Mouse (Mus musculus): ENCODE measurements at regions not wholly inside any gene's neighbourhood (a gene's known extent, or its start where the extent isn't known, plus 50 kb on each side); places are given as distances from the start of the nearest gene placed in this dataset.

DNA sequence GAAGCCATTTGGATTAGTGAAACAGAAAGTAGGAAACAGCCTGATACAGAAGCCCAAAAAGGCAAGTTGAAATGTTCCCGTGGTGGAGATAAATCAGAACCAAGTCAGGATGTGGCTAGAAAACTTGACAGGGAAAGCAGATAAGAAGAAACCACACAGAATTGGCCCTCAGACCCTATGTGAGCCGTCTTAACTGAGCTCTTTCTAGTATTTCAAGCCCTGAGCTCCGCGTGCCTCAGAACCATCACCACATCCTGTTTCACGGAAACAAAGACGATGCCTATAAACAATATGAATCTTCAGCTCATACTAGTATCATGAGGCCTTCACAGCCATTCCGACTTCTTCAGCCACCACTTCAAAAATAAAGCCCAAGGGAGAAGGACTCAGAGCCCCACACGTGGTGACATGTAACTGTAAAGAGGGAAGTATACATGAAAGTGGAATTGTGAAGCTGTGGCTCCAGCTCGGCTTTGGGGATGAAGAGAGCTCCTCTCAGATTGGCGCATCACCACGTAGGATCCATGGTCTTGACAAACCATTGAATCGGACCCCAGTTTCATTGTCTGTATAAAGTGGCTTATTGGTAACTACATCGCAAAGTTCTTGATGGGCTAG lies 104.2 kb upstream of the 2610301B20Rik start:
- DNase-seq (ENCODE audit: low spot score in 2 of 2) = no peak

DNA sequence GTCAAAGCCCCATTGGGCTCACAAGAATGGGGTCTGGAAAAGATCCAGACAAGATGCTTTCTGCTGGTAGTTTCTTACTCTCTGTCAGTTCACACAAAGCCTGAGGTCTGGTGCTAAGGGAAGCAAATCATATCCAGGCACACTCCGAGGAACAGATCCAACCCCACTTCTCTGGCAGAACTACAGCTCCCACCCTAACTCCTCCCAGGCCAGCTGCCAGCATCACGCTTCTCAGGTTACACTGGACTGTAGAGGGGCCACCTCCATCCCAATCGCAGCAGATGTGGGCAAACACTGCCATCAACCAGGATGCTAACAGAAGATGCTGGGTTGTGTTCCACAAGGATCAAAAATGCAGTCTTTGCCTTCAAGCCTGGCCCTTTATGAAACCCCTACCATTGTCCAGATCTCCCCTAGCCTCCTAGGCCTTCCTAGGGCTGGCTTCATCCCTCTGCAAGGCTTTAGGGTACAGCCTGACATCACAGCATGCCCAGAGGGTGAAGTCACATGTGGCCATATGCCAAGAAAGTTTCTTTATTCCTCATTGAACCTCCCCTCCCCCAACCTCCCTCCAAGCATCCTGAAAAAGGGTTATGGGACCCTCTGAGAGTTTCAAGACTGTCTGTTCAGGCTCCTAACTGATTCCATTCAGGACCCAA lies 99.6 kb upstream of the 2610301B20Rik start:
- no peak for DNase-seq (ENCODE audit: low spot score in 2 of 2)

DNA sequence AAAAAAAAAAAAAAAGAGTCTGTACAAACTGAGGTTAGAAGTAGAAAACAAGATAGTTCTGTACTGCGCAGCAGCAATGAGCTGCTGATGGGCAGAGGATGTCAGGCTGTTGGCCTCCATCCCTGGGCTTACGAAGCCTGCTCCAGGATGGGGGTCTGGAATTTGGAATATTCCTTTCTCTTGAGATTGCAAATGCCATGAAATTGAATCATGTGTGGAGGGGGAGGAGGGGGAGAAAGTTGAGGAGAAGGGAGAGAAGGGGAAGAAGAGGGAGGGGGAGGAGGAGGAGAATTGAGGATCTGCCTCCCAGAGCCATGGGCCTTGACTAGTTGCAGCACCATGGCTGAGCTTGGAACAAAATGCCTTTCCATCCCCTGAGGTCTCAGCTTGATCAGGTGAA lies 87.6 kb upstream of the 2610301B20Rik start:
- no peak for DNase-seq (ENCODE audit: low spot score in 2 of 2)

DNA sequence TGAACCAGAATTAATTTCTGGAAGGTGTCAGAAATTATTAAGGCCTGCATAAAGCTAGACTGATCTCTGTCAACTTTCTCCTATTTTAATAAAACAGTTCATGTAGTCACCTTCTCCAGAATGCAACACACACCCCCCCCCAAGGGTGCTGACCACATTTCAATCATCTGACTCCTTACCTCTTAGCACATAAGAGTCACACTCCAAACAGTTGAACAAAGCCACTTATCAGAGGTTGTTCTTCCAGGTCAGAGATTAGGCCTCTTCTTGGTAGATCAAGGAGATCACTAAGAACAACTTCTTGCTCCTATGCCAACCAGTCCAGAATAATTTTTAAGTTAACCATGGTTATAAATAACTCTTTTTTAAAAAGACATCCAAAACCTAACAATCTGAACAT lies 86.0 kb upstream of the 2610301B20Rik start:
- no peak for DNase-seq (ENCODE audit: low spot score in 2 of 2)

DNA sequence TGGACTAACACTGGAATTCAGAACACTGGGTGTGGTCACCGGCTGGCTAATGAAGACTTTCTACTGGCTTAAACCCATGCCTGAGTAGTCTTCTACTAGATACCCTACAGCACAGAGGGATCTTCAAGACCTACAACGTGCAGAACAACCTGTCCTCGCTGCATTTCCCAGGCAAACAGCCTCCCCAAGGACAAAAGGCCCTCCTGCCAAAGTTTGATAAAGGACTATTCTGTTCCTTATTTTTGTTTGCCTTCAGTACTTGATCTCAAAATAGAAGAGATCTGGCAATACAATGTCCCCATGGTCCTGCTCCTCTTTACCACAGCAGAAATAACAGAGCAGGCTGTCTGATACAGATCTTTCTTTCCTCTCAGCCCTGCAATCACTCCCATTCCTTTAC lies 85.2 kb upstream of the 2610301B20Rik start:
- DNase-seq (ENCODE audit: low spot score in 2 of 2) = no peak

DNA sequence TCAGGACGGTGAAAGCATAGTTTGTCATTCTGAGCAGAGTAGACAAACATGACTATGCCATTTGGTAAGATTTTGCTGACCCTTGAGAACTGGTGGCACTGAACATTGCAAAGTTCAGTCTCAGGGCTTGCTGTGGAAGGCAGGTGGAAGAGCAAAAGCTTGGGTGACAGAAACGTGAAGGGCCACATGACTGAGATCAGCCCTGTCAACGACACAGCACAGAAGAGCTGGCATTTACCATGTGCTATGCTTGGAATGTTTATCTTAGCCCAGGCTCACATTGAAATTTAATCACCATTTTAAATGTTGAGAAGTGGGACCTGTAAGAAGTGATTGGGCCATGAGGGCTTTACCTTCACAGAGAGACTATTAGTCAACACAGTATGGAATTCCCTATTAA lies 81.7 kb upstream of the 2610301B20Rik start:
- DNase-seq (ENCODE audit: low spot score in 2 of 2) = no peak

DNA sequence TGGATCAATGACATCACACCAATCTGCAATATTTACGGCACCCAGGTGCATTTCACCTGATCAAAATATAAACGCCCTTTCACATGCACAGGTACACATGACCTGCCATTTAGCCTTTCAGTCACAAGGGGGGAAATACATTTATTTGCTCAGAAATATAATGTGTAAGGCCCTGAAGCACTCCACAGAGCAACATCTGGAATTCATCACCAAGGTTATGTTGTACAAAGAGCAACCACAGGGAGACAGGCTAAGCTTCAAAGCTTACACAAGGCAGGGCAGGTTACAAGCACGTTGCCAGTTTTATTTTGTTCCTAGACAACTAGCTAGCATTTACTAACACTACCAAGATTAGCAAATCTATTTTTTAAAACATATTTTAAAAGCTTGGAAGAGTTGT lies 79.8 kb upstream of the 2610301B20Rik start:
- no peak for DNase-seq (ENCODE audit: low spot score in 2 of 2)

DNA sequence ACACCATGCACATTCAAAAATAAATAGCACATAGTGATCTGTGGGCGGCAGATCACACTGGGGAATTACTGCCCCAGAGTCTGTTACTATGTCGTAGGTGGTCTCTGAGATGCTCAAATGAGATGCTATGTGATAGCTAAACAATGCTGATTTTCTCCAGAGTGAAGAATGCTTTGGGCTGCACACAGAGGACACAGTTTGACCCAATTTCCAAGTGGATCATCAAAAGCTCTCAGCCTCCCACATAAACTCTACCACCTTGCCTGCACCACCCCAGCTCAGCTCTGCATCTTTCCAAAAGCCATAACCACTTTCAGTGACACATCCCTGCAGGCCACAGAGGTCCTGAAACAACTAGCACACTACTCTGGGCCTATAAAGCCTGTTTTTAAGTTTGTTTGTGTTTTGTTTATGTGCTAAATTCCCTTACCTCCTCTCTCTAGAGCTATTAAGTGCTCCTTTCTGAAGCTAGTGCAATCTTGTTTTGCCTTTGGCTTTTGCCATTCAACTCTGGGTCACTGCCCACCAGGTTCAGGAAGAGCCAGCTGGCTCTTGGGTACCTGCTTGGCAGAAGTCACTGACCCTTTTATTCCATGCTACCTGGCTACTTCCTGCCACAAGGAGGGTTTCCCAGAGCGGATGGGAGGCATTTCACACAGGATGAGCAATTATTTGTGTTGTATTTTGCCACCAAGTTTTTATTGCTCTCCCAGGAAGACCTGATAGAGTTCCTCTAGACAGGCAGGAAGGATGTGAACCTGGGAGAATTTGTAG lies 73.3 kb upstream of the 2610301B20Rik start:
- peak; percentile 13 to 16 for DNase-seq (ENCODE audit: low spot score in 2 of 2)

DNA sequence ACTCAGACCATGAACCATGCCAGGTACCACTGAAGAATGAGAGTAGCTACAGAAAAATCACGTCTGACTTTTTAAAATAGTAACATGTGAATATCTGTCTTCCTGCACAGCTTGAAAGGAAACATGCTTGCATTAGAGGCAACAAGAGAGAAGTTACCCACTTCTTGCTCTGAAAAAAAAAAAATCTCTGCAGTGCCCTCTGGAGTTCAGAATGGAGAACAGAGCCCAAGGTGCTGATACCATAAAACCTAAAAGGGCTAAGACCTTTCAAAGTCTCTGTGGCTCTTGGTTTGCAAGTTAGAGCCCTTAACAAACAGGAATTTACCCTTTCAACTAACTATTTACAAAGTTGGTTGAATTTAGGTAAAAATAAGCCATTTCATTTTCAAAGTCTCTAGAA lies 69.6 kb upstream of the 2610301B20Rik start:
- DNase-seq (ENCODE audit: low spot score in 2 of 2) = no peak

DNA sequence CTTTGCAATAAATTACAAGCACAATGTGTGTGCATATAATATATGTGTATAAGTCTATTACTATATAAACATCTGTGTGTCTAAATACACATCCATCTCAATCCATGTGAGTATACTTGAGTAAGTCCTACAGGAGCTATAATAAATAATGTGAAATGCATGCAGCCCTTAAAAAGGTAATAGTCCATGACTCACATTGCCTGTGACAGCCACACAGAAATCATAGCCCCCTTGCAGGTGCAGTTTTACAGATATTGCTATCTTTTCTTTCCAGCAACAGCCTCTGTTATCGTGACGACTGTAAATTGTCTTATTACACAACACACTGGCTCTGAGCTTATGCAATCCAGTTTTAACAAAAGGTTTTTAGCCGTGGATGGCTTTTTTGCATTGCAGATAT lies 67.0 kb upstream of the 2610301B20Rik start:
- no peak for DNase-seq (ENCODE audit: low spot score in 2 of 2)

DNA sequence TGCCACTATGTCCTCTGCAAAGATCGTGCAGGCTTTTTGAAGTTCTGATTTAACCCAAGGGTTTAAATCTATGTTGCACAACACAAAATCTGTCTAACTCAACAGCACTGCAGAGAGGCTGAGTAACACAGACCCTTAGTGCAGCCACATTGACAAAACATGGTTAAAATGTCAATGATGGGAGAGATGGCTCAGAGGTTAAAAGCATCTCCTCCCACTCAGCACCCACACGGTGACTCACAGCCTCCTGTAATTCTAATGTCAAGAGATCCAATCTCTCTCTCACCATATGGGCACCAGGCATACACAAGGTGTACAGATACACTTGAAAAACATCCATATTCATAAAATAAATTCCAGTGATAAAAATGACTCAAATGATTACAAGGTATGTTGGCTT lies 61.4 kb upstream of the 2610301B20Rik start:
- DNase-seq (ENCODE audit: low spot score in 2 of 2) = peak; percentile 14 to 25

Measured in right cerebral cortex, adult 2 months (tissue).